Mouse (Mus musculus) neural tube, embryonic 12.5 days (tissue): Measurements from ENCODE around the gene Timm29. TPM values are rescaled to one million over a fixed set of nuclear protein-coding genes. Genes with fewer than 3 reads are reported as not detected.

Experiments used
- ATAC-seq: fragments of 200-750 bp; cut with Nextera tagmentation; 2 replicates; pipeline ENCODE4 v1.8.0; 2017; ENCODE audit warnings: low read depth, mild to moderate bottlenecking, moderate TSS enrichment, moderate library complexity; ENCODE audit not compliant: low FRiP score
- H3K27ac ChIP-seq: fragments of 300-500 bp; sonication (generic); 2 replicates; pipeline ENCODE4 v1.5.1; 2016
- H3K27me3 ChIP-seq: fragments of 300-500 bp; sonication (generic); replicated peaks from 2 replicates; pipeline ENCODE4 v1.6.1; 2016; ENCODE audit warnings: mild to moderate bottlenecking
- H3K36me3 ChIP-seq: fragments of 300-500 bp; sonication (generic); 2 replicates; pipeline ENCODE4 v1.6.1; 2016; ENCODE audit warnings: mild to moderate bottlenecking
- H3K4me1 ChIP-seq: fragments of 300-500 bp; sonication (generic); 2 replicates; pipeline ENCODE4 v1.6.1; 2016
- H3K4me2 ChIP-seq: fragments of 300-500 bp; sonication (generic); replicated peaks from 2 replicates; pipeline ENCODE4 v1.6.1; 2016; ENCODE audit warnings: mild to moderate bottlenecking
- H3K4me3 ChIP-seq: fragments of 300-500 bp; sonication (generic); 2 replicates; pipeline ENCODE4 v1.5.1; 2016
- H3K9ac ChIP-seq: fragments of 300-500 bp; sonication (generic); 2 replicates; pipeline ENCODE4 v1.6.1; 2016; ENCODE audit warnings: mild to moderate bottlenecking
- H3K9me3 ChIP-seq: fragments of 300-500 bp; sonication (generic); 2 replicates; pipeline ENCODE4 v1.6.1; 2016; ENCODE audit warnings: mild to moderate bottlenecking
- WGBS: fragments of 180-500 bp; shearing (Covaris S2); methylation state at CpG from one replicate; pipeline ENCODE4 v1.1.7; 2016; 5-methylcytosine and 5-hydroxymethylcytosine counted together
- polyA plus RNA-seq: library from polyadenylated mRNA; unstranded; fragments of >200 nt; fragmentation: Nextera tagmentation; extraction: Ambion mirVana; gene quantifications from 2 replicates; pipeline ENCODE4 v1.2.1, GENCODE M21; 2016

Gene Timm29
- 58.2 and 62.4 TPM in 2 replicates for polyA plus RNA-seq

DNA sequence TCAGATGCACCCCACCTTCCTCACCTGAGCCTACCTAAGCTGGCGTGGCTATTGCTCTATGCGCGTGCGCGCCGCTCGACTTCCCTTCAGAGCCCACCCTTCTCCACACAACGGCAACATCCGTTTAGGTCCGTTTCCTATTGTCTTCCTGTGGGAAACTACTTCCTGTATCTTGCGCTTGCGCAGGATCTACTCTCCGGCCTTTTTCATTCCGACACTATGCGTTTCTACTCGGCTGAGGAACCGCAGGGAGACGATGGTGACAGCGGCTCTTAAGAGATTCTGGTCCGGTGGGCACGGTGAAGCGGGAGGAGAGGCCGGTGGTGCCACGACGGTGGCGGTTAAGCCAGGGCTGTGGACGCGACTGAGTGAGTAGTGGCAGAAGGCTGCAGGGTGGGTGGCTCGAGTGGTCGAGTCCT lies at the start of gene Timm29, which contains the start of gene Yipf2:
Timm29 (plus strand) TSS at position 20 of the 419 bp plus-strand sequence.
Yipf2 (minus strand) TSS at position 126 of the 419 bp plus-strand sequence.
- peak; percentile 88 for ATAC-seq
- Histone ChIP-seq H3K36me3 (peaks cover 45% of the 10 kb centered on the region), H3K27me3 (no peaks in the 10 kb centered on the region), H3K4me2 (peak within 1 kb of the TSS; percentile 93), H3K4me3 (peak within 1 kb of the TSS; percentile 97), H3K9ac (peak within 1 kb of the TSS; percentile 93), H3K27ac (peak within 1 kb of the TSS; percentile 76; the same call in 1 of the 2 replicates), H3K9me3 (no peaks in the 10 kb centered on the region), H3K4me1 (peaks cover 24% of the 10 kb centered on the region)
- under 1% methylated on average over 30 of the region's 30 CpGs for WGBS

DNA sequence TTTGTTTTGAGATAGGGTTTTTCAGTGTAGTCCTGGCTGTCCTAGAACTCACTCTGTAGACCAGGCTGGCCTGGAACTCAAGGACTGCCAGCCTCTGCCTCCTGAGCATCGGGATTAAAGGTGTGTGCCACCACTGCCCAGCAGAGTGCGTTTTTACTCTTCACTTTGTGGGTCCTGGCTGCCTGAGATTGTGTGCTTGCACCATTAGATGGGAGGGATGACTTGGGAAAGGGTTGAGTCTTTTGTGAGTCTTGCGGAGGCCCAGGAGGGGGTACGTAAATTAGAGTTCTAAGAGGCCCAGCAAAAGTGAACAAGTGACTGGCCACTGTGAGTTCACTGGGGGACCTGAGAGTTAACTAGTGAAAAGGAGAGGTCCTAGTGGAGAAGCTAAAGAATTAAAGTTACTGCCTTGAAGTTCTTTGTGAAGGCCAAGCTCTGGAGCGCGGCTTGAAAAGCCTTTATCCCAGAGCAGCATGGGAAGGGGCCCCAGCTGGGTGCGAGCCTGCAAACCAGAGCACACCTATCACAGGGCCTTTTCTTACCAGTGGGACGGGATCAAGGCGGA lies 47.1 kb upstream of the Timm29 start:
- peak overlapping the region; percentile 64 for H3K9ac ChIP-seq
- H3K4me3 ChIP-seq: peak overlapping the region; percentile 83
- H3K27ac ChIP-seq: peak overlapping the region; percentile 85
- no peaks in the 10 kb centered on the region for H3K27me3 ChIP-seq
- peaks cover 22% of the 10 kb centered on the region for H3K4me1 ChIP-seq
- WGBS: 6% methylated on average over 9 of the region's 9 CpGs
- peak; percentile 38; the same call in 1 of the 2 replicates for ATAC-seq
- peaks cover 8% of the 10 kb centered on the region; the same call in 1 of the 2 replicates for H3K36me3 ChIP-seq
- H3K4me2 ChIP-seq: peak overlapping the region; percentile 73
- H3K9me3 ChIP-seq: no peaks in the 10 kb centered on the region

DNA sequence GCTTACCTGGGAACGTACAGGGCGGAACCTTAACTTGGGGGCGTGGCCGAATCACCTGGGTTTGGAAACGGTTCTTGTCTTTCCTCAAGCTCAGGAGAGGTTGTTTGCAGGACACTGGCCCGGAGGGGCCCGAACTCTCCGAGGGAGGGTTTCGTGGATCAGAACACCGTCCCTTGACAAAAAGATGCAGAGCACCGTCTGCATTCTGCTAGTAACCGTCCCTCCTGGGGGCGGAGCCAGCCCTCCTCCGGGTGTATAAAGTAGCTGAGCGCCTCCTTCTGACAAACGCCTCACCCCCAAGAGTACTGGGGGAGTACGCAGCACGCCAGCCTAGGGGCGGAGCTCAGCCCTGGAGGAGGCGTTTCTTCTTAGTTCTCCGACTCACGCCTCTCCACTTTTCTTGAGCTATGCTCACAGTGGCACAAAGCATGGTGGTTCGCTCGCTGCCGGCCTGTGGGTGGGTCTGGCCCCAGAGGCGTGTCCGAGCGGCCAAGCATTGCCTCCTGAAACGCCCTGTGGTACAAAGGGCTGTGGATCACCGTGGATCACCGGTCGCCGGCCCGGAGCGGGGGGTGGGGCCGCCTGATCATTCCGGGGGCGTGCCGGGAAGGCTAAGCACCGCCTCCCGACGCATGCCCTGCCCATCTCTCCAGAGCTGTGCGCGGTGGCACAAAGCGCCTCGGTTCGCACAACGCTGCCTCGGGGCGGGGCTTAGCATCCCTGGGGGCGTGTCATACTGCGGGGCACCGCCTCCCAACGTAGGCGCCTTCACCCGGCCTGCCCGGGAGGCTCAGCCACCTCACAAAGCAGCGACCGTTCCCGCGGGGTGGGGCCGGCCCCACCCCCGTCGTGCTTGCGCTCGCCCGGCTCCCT lies 46.4 kb upstream of the Timm29 start:
- peaks cover 13% of the 10 kb centered on the region for H3K36me3 ChIP-seq
- H3K9me3 ChIP-seq: no peaks in the 10 kb centered on the region
- peak; percentile 95 for ATAC-seq
- H3K4me1 ChIP-seq: peaks cover 22% of the 10 kb centered on the region
- H3K4me2 ChIP-seq: peak overlapping the region; percentile 73
- H3K27me3 ChIP-seq: no peaks in the 10 kb centered on the region
- peak overlapping the region; percentile 85 for H3K27ac ChIP-seq
- peak overlapping the region; percentile 64 for H3K9ac ChIP-seq
- peak overlapping the region; percentile 83 for H3K4me3 ChIP-seq
- under 1% methylated on average over 66 of the region's 67 CpGs for WGBS

DNA sequence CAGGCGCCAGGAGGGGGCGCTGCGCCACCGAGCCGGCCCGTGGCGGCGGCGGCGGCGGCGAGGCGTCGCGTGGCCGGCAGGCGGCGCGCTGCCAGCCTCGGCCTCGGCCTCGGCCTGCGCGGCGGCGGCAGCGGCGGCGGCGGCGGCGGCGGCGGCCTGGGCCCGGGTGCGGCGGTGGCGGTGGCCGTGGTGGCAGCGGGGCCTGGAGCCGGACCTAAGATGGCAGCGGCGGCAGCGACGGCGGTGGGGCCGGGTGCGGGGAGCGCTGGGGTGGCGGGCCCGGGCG lies 45.8 kb upstream of the Timm29 start, which contains the start of gene Carm1:
Carm1 (plus strand) TSS at position 106 of the 286 bp plus-strand sequence.
- H3K9ac ChIP-seq: peak within 1 kb of the TSS; percentile 93
- peaks cover 16% of the 10 kb centered on the region for H3K36me3 ChIP-seq
- H3K4me1 ChIP-seq: peaks cover 22% of the 10 kb centered on the region
- H3K27ac ChIP-seq: peak within 1 kb of the TSS; percentile 96
- peak within 1 kb of the TSS; percentile 81 for H3K4me2 ChIP-seq
- H3K27me3 ChIP-seq: no peaks in the 10 kb centered on the region
- 2% methylated on average over 18 of the region's 52 CpGs for WGBS
- no peaks in the 10 kb centered on the region for H3K9me3 ChIP-seq
- no peak; the same call in 1 of the 2 replicates for ATAC-seq
- peak within 1 kb of the TSS; percentile 83 for H3K4me3 ChIP-seq

DNA sequence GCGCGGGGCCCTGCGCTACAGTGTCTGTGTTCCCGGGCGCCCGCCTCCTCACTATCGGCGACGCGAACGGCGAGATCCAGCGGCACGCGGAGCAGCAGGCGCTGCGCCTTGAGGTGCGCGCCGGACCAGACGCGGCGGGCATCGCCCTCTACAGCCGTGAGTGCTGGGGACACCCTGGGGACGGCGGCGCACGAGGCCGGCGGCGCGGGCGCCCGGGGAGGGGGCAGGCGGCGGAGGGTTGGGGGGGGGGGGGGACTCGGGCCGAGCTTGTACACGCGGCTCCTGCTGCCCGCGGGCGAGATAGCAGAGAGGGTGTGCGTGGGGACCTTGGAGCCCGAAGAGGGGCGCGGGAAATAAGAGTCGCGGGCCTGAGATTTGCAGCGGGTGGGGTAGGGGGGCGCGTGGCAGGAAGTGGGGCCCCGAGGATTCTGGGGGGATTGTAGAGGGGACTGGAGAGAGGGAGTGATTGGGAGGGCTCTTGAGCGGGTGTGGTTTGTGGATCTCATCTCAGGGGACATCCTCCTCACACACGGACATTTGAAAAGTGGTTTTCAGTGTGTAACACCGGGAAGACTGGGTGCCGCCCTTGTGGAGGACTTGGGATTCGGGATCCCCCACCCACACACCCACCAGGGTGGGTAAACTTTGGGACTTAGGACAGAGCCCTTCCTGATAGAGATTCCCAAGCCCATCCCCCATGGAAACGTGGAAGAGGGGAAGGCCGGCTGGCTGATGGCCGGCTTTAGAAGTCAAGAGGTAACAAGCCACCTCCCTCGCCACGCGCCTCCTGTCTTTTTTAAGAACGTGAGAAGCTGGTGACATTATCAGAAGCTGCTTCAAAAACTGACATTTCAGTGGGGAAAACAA lies 45.2 kb upstream of the Timm29 start:
- peaks cover 16% of the 10 kb centered on the region for H3K36me3 ChIP-seq
- ATAC-seq: peak; percentile 18
- peak overlapping the region; percentile 93 for H3K9ac ChIP-seq
- peak overlapping the region; percentile 83 for H3K4me3 ChIP-seq
- peak overlapping the region; percentile 96 for H3K27ac ChIP-seq
- WGBS: 1% methylated on average over 57 of the region's 66 CpGs
- peak overlapping the region; percentile 81 for H3K4me2 ChIP-seq
- no peaks in the 10 kb centered on the region for H3K9me3 ChIP-seq
- no peaks in the 10 kb centered on the region for H3K27me3 ChIP-seq
- peaks cover 22% of the 10 kb centered on the region for H3K4me1 ChIP-seq

DNA sequence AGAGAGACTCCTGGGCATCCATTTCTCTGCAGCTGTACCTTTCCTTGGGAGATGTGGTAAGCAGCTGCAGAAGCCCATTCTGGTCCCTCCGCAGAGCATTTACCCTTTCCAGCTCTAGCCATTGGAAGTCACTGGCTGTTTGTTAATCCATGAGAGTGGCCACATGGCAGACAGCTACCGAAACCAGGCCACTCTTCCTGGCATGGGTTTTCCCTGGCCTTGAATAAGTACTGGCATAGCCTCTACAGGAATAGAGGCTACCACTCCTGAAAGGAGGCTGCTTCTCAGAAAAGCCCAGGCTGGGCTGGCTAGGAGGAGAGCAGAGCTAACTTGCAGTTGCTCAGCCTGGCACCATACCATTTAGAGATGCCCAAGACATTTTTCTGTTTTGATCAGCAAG lies 41.5 kb upstream of the Timm29 start:
- no peak overlapping the region for H3K4me2 ChIP-seq
- H3K9me3 ChIP-seq: no peaks in the 10 kb centered on the region
- H3K27me3 ChIP-seq: no peaks in the 10 kb centered on the region
- no peak overlapping the region for H3K9ac ChIP-seq
- 94% methylated on average over 2 of the region's 2 CpGs for WGBS
- H3K27ac ChIP-seq: no peak overlapping the region
- H3K36me3 ChIP-seq: peaks cover 26% of the 10 kb centered on the region
- no peak for ATAC-seq
- no peak overlapping the region for H3K4me3 ChIP-seq
- H3K4me1 ChIP-seq: peaks cover 13% of the 10 kb centered on the region

DNA sequence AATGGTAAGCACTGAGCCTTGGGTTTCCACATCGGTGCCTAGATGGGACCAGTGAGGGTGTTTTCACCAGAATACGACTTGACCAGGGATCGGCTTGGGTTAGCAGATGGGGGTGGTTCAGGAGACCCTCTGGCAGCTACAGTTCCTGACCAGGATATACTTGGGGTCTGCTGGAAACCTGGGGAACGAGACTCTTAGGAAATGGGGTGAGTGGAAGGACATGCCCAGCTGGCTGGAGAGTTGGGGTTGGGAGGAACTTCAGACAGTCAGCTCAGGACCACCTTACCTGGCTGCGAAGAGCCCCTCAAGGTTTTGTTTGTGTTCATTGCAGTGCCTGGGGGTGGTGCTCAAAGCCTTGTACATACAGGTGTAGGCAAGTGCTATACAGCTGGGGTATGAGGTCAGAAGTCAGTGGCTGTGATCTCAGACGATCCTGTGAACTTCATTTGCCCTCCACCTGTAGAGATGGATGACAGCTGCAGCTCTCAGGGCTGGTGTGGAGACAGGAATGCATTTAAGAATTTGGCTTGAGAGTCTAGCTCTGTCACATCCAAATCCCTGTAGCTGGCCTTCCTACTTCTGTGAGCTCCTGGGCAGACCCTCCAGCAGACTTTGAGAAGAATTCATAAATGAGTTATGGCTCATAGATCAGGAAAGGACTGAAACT lies 38.8 kb upstream of the Timm29 start:
- no peak for ATAC-seq
- Histone ChIP-seq H3K4me1 (peaks cover 14% of the 10 kb centered on the region), H3K27me3 (no peaks in the 10 kb centered on the region), H3K9ac (no peak overlapping the region), H3K9me3 (no peaks in the 10 kb centered on the region), H3K4me2 (no peak overlapping the region), H3K27ac (no peak overlapping the region), H3K36me3 (peaks cover 30% of the 10 kb centered on the region), H3K4me3 (no peak overlapping the region)
- 90% methylated on average over 6 of the region's 6 CpGs for WGBS

DNA sequence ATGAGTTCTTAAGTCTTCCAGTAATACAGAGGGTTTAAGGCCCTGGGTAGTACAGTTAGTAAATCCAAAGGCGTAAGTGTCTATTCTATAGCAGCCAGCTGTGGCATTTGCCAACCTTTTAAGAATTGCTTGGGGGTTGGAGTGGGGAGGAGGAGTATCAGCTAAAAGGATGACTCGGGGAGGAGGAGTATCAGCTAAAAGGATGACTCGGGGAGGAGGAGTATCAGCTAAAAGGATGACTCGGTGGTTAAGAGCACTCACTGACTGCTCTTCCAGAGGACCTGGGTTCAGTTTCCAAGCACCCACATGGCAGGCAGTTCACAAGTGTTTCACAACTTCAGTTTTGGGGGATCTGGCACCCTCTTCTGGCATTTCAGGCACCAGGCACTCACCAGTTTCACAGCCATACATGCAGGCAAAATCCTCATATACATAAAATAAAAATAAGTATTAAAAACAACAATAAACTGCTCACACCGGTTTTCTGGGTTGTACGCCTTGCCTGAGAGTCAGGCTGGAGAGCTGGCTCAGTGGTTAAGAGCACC lies 37.3 kb upstream of the Timm29 start:
- Histone ChIP-seq H3K27me3 (no peaks in the 10 kb centered on the region), H3K36me3 (peaks cover 26% of the 10 kb centered on the region), H3K9ac (no peak overlapping the region), H3K4me1 (peaks cover 9% of the 10 kb centered on the region), H3K27ac (no peak overlapping the region), H3K4me2 (no peak overlapping the region), H3K9me3 (no peaks in the 10 kb centered on the region), H3K4me3 (no peak overlapping the region)
- 88% methylated on average over 6 of the region's 6 CpGs for WGBS
- ATAC-seq: no peak

DNA sequence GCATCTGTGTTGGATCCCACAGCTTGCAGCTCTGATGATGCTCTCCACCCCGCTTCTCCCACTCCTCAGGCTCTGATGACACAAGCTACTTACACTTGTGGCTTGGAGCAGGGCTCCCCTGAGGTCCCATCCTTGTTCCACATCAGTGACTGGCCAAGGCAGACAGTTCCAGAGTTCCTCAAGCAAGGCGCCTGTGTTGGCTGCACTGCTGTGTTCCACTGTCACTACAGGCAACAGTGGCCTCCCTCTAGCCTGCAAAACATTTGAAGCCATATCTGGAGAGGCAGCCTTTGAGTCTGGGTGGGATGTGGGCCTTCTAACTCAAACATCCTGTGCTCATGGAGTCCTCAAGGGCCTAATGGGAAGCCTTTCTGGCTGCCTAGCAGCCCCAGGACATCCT lies 35.5 kb upstream of the Timm29 start:
- H3K9ac ChIP-seq: no peak overlapping the region
- no peaks in the 10 kb centered on the region for H3K27me3 ChIP-seq
- 94% methylated on average over 2 of the region's 2 CpGs for WGBS

DNA sequence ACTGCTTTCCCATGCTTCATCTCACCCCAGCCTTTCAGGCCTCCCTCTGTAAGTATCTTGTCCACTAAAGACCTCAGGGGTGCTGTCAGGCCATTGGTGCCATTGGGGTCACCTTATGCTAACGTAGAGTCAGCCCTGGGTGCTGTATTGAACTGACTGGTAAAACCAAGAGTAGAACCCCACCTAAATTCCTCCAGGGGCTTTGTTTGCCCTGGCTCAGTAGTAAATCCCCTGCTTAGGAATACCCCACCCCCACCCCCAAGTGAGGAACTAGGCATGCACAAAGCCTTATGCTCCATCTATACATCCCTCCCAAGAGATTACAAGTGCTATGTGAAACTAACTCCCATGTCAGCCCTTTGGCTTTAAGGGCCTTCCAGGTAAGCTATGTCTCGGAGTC lies 35.0 kb upstream of the Timm29 start:
- Histone ChIP-seq H3K27ac (no peak overlapping the region), H3K4me1 (peaks cover 9% of the 10 kb centered on the region), H3K4me2 (no peak overlapping the region), H3K4me3 (no peak overlapping the region), H3K36me3 (peaks cover 27% of the 10 kb centered on the region; the same call in 1 of the 2 replicates), H3K9ac (no peak overlapping the region), H3K9me3 (no peaks in the 10 kb centered on the region), H3K27me3 (no peaks in the 10 kb centered on the region)
- ATAC-seq: no peak
- WGBS: 93% methylated on average over 2 of the region's 2 CpGs

More for the DNA sequence above, 35.5 kb upstream of the Timm29 start:
- ATAC-seq: no peak
- no peak overlapping the region for H3K4me3 ChIP-seq
- H3K4me2 ChIP-seq: no peak overlapping the region
- peaks cover 9% of the 10 kb centered on the region for H3K4me1 ChIP-seq
- no peak overlapping the region for H3K27ac ChIP-seq
- no peaks in the 10 kb centered on the region for H3K9me3 ChIP-seq
- H3K36me3 ChIP-seq: peaks cover 22% of the 10 kb centered on the region; the same call in 1 of the 2 replicates

DNA sequence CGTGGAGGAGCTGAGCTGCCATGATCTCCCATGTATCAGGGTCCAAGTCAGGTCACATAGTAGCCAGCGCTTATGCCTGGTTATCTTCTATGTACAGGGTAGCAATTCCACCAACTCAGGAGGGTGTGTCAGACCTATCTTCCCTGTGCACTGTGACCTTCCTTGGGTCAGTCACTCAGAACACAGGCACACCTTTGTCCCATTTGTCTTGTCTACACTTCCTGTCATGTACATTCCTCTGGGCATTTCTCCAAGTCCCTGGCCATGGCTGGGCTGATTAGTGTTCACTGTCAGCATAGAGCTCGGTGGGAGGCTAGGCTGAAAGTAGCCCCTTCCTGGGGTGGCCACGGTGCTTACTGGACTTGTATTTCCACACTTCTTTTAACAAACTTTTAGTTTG lies 34.2 kb upstream of the Timm29 start:
- ATAC-seq: no peak
- WGBS: 91% methylated on average over 4 of the region's 4 CpGs

More for the DNA sequence above, 34.2 kb upstream of the Timm29 start:
- H3K27ac ChIP-seq: no peak overlapping the region
- H3K36me3 ChIP-seq: peaks cover 29% of the 10 kb centered on the region; the same call in 1 of the 2 replicates
- H3K9ac ChIP-seq: no peak overlapping the region
- H3K27me3 ChIP-seq: no peaks in the 10 kb centered on the region
- no peak overlapping the region for H3K4me2 ChIP-seq
- H3K4me1 ChIP-seq: peaks cover 9% of the 10 kb centered on the region
- no peaks in the 10 kb centered on the region for H3K9me3 ChIP-seq
- no peak overlapping the region for H3K4me3 ChIP-seq
